Mouse (Mus musculus): ENCODE results near the gene Parp11. TPM values are rescaled to one million over a fixed set of nuclear protein-coding genes. Genes with fewer than 3 reads are reported as not detected.

The Parp11 gene
- polyA plus RNA-seq, 1 experiment from 2014 or later, result 39.0 TPM

- Histone ChIP-seq H3K4me3 (no peak overlapping the region), H3K4me1 (peaks cover 4% of the 10 kb centered on the region; the same call in 1 of the 2 replicates), H3K27me3 (ENCODE audit: low read depth, poor library complexity, severe bottlenecking) (peaks cover 13% of the 10 kb centered on the region), H3K36me3 (no peaks in the 10 kb centered on the region), H3K9me3 (replicated peaks) (no peaks in the 10 kb centered on the region), H3K27ac (replicated peaks) (no peak overlapping the region)
- DNase-seq (ENCODE audit: low spot score), result no peak
- 68% methylated on average over 4 of the region's 4 CpGs for WGBS
Measured at GRCm38 (mm10) chr6:127540517-127540916, 93.9 kb downstream of the Parp11 start.

- Histone ChIP-seq H3K4me1 (peaks cover 4% of the 10 kb centered on the region; the same call in 1 of the 2 replicates), H3K9me3 (replicated peaks) (no peaks in the 10 kb centered on the region), H3K27me3 (ENCODE audit: low read depth, poor library complexity, severe bottlenecking) (peaks cover 13% of the 10 kb centered on the region), H3K36me3 (no peaks in the 10 kb centered on the region), H3K27ac (replicated peaks) (no peak overlapping the region), H3K4me3 (no peak overlapping the region)
- peak; percentile 61 for DNase-seq (ENCODE audit: low spot score)
- WGBS, result 39% methylated on average over 18 of the region's 18 CpGs
Measured at GRCm38 (mm10) chr6:127541617-127542374, 95.2 kb downstream of the Parp11 start.

Other genes starting within 250 kb of the Parp11 start
- 0.96 and 1.4 TPM in 2 replicates for gene Cracr2a, start 114.5 kb downstream of the Parp11 start, polyA plus RNA-seq (2016; fragmentation: Nextera tagmentation; extraction: Ambion mirVana)

All from midbrain, embryonic 10.5 days (tissue).